Mouse (Mus musculus) kidney, embryonic 14.5 days (tissue): Measurements from ENCODE around the gene Slc6a3. TPM values are rescaled to one million over a fixed set of nuclear protein-coding genes. Genes with fewer than 3 reads are reported as not detected.

Experiments
- ATAC-seq: fragments of 200-750 bp; cut with Nextera tagmentation; 2 replicates; pipeline ENCODE4 v1.8.0; 2017; ENCODE audit warnings: moderate number of reproducible peaks, mild to moderate bottlenecking, moderate TSS enrichment, moderate library complexity; ENCODE audit not compliant: low FRiP score, low TSS enrichment
- H3K27ac ChIP-seq: fragments of 300-500 bp; sonication (generic); 2 replicates; pipeline ENCODE4 v1.5.1; 2014; ENCODE audit warnings: low read depth, mild to moderate bottlenecking, low read length, moderate library complexity, mixed read lengths
- H3K27me3 ChIP-seq: fragments of 300-500 bp; sonication (generic); 2 replicates; pipeline ENCODE4 v1.6.1; 2014; ENCODE audit warnings: mild to moderate bottlenecking, low read length; ENCODE audit not compliant: control insufficient read depth, insufficient read depth
- H3K36me3 ChIP-seq: fragments of 300-500 bp; sonication (generic); 2 replicates; pipeline ENCODE4 v1.6.1; 2014; ENCODE audit warnings: low read length, mixed read lengths; ENCODE audit not compliant: control insufficient read depth, insufficient read depth
- H3K4me1 ChIP-seq: fragments of 300-500 bp; sonication (generic); 2 replicates; pipeline ENCODE4 v1.6.1; 2014; ENCODE audit warnings: low read length, mixed read lengths; ENCODE audit not compliant: control insufficient read depth, insufficient read depth
- H3K4me2 ChIP-seq: fragments of 300-500 bp; sonication (generic); replicated peaks from 2 replicates; pipeline ENCODE4 v1.6.1; 2014; ENCODE audit warnings: low read depth, mild to moderate bottlenecking, low read length
- H3K4me3 ChIP-seq: fragments of 300-500 bp; sonication (generic); 2 replicates; pipeline ENCODE4 v1.5.1; 2014; ENCODE audit warnings: mild to moderate bottlenecking, low read length
- H3K9ac ChIP-seq: fragments of 300-500 bp; sonication (generic); 2 replicates; pipeline ENCODE4 v1.6.1; 2014; ENCODE audit warnings: low read depth, mild to moderate bottlenecking, low read length, moderate library complexity
- H3K9me3 ChIP-seq: fragments of 300-500 bp; sonication (generic); 2 replicates; pipeline ENCODE4 v1.6.1; 2016; ENCODE audit warnings: low read length; ENCODE audit not compliant: control insufficient read depth
- WGBS: fragments of 180-500 bp; shearing (Covaris S2); extraction: QIAGEN DNeasy Blood & Tissue Kit; methylation state at CpG from one replicate; pipeline ENCODE4 v1.1.7; 2014; 5-methylcytosine and 5-hydroxymethylcytosine counted together
- polyA plus RNA-seq: library from polyadenylated mRNA; unstranded; fragments of >200 nt; fragmentation: Nextera tagmentation; extraction: Ambion mirVana; gene quantifications from 2 replicates; pipeline ENCODE4 v1.2.1, GENCODE M21; 2014

The Slc6a3 gene
- not detected in 2 replicates for polyA plus RNA-seq

DNA sequence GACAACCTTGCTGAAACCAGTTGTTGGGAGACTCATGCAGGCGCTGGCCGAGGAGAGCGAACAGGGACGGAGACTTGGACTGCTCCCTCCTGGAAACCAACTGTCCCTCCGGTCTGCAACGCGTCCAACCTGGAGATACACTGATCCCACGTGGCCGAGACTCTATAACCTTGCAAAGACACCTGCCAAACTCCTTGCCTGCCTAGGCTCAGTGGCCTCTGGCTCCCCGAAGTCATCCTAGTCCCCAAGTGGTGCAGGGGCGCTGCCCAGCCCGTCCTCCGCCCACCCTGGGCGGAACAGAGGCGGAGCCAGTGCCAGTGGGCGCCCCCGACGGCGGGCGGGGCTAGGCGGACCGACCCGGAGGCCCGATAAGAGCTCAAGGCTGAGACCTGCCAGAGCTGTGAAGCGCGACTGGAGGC, at the start of gene Slc6a3:
Gene Slc6a3 (plus strand): TSS at position 345 of the 419 bp plus-strand sequence.
- H3K4me3 ChIP-seq: peak within 1 kb of the TSS; percentile 38
- no peaks in the 10 kb centered on the region for H3K36me3 ChIP-seq
- H3K27me3 ChIP-seq: peaks cover 42% of the 10 kb centered on the region
- no peaks in the 10 kb centered on the region for H3K9me3 ChIP-seq
- peak; percentile 81 for ATAC-seq
- H3K4me1 ChIP-seq: 0 out of 2 replicates have a peak, but pooled peaks cover 4% of the 10 kb centered on the region
- H3K27ac ChIP-seq: no peak within 1 kb of the TSS
- peak within 1 kb of the TSS; percentile 81 for H3K4me2 ChIP-seq
- peak within 1 kb of the TSS; percentile 32; the same call in 1 of the 2 replicates for H3K9ac ChIP-seq
- WGBS: under 1% methylated on average over 26 of the region's 26 CpGs

DNA sequence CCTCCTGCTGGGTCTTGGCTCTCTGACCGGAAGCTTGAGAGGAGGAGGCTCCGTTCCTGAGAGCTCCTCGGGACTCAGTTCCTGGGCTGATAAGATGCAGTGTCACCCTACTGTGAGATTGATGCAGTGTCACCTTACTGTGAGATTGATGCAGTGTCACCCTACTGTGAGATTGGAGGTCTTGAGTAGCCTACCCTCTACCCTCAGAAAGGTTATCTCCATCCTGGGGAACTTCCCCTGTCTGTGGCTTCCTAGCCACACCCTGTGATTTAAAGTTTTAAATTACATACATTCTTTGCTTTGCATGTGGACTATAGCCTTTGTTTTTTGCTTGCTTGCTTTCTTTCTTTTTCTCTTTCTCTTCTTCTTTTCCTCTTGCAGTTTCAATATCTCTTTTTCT, 48.4 kb upstream of the Slc6a3 start:
- WGBS: 48% methylated on average over 3 of the region's 3 CpGs
- H3K9ac ChIP-seq: no peak overlapping the region

DNA sequence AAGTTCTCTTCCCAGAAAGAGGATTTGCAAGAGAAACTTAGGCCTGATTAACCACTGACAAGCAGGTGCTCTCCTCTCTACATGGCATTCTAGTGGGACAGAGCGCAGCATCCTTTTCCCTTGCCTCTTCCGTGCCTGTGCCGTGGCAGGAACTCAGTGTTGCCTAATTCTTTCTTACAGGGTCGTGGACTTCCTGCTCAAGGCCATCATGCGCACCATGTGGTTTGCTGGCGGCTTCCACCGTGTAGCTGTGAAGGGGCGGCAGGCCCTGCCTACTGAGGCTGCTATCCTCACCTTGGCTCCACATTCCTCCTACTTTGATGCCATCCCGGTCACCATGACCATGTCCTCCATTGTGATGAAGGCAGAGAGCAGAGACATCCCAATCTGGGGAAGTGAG, 47.8 kb upstream of the Slc6a3 start:
- no peak overlapping the region for H3K4me2 ChIP-seq
- H3K27me3 ChIP-seq: no peaks in the 10 kb centered on the region
- no peak overlapping the region for H3K4me3 ChIP-seq
- no peak overlapping the region for H3K9ac ChIP-seq
- H3K36me3 ChIP-seq: peaks cover 51% of the 10 kb centered on the region
- H3K9me3 ChIP-seq: peaks cover 2% of the 10 kb centered on the region; the same call in 1 of the 2 replicates
- H3K27ac ChIP-seq: no peak overlapping the region
- no peak for ATAC-seq
- WGBS: 80% methylated on average over 9 of the region's 9 CpGs
- no peaks in the 10 kb centered on the region for H3K4me1 ChIP-seq

More for the DNA sequence above, 48.4 kb upstream of the Slc6a3 start:
- no peaks in the 10 kb centered on the region for H3K4me1 ChIP-seq
- no peak overlapping the region for H3K27ac ChIP-seq
- peaks cover 2% of the 10 kb centered on the region; the same call in 1 of the 2 replicates for H3K9me3 ChIP-seq
- no peak overlapping the region for H3K4me2 ChIP-seq
- no peaks in the 10 kb centered on the region for H3K27me3 ChIP-seq
- peaks cover 49% of the 10 kb centered on the region for H3K36me3 ChIP-seq
- no peak for ATAC-seq
- no peak overlapping the region for H3K4me3 ChIP-seq

DNA sequence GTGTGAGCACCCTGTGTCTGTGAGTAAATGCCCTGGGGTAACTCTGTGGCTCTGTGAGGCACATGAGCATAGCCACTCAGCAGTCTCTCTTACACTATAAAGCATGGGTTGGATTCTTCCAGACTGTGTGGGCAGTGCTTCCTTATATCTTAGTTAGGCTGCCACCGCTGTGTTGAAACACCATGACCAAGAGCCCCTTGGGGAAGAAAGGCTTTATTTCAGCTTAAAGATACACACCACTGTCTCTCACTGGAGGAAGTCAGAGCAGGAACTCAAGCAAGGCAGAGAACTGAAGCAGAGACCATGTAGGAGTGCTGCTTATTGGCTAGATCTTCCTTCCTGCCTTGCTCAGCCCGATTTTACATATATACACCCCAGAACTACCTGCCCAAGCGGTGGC, 46.6 kb upstream of the Slc6a3 start:
- Histone ChIP-seq H3K36me3 (peaks cover 54% of the 10 kb centered on the region), H3K9ac (no peak overlapping the region), H3K27me3 (no peaks in the 10 kb centered on the region), H3K4me2 (no peak overlapping the region), H3K4me3 (no peak overlapping the region), H3K27ac (no peak overlapping the region), H3K4me1 (no peaks in the 10 kb centered on the region), H3K9me3 (peaks cover 2% of the 10 kb centered on the region; the same call in 1 of the 2 replicates)
- WGBS: 90% methylated on average over 3 of the region's 3 CpGs
- no peak for ATAC-seq

DNA sequence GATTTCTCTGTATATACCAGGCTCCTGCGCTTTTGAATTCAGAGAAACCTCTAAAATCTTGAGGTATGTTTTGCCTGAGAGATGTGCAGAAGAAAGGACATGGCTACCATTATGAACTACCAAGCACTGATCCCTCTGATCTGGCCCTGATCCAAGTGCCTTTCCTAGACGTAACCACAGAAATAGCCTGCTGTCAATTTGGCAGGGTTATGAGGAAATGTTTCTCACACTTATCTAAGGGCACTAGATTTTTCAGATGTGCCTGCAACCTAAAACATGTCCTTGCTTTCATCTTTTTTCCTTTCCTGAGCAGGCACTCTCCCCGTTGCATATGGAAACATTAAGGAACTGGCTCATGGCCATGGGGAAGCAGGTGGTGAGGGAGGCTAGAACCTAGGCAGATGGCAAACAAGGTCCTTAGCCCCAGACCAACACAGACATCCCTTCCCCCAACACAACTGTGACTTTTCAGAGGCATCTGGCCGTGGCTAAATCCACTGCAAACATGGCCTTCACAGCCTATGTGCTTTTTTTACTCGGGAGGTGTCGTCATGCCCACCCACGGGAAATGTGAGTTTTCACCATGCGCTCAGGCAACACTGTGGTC, 45.9 kb upstream of the Slc6a3 start:
- no peaks in the 10 kb centered on the region for H3K4me1 ChIP-seq
- no peak overlapping the region for H3K4me2 ChIP-seq
- H3K36me3 ChIP-seq: peaks cover 59% of the 10 kb centered on the region
- H3K9ac ChIP-seq: no peak overlapping the region
- H3K4me3 ChIP-seq: no peak overlapping the region
- no peak for ATAC-seq
- H3K27ac ChIP-seq: no peak overlapping the region
- H3K9me3 ChIP-seq: peaks cover 2% of the 10 kb centered on the region; the same call in 1 of the 2 replicates
- no peaks in the 10 kb centered on the region for H3K27me3 ChIP-seq
- WGBS: 91% methylated on average over 8 of the region's 8 CpGs

DNA sequence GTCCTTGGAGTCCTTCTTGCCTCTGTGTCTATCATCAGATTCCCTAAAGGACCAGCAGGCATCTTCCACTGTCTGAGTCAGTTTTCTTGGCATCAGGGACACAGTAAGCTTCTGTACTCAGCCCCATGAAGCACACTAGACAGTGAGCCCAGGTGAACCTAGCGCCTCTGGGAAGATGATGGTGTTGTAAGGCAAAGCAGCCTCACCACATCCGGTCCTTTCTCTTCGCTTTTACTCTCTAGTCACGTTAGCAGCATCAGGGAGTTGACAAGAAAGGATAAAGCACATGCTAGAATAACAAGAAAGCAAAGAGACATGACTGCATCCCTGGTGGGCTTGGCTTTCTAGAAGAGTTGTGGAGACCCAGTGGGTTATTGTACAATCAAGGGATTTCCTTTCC, 43.4 kb upstream of the Slc6a3 start:
- Histone ChIP-seq H3K36me3 (peaks cover 67% of the 10 kb centered on the region), H3K27me3 (no peaks in the 10 kb centered on the region), H3K4me1 (no peaks in the 10 kb centered on the region), H3K9me3 (no peaks in the 10 kb centered on the region), H3K27ac (no peak overlapping the region), H3K9ac (no peak overlapping the region), H3K4me3 (no peak overlapping the region), H3K4me2 (no peak overlapping the region)
- 93% methylated on average over 4 of the region's 4 CpGs for WGBS
- no peak for ATAC-seq

DNA sequence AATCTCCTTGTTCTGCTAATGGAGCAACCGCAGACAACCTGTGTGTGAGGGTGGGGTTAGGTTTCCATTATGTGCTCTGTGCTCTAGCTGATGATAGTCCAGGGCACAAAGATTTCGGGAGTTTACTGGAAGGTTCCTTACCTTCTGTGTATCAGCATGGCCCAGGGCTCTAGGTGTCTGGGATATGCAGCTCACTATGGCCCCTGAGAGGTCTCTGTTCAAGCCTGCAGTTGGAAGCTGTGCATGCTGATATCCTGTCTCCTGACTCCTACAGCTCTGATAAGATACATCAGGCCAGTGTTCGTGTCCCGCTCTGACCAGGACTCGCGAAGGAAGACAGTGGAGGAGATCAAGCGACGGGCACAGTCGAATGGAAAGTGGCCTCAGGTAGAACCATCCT, 42.0 kb upstream of the Slc6a3 start:
- WGBS: 93% methylated on average over 9 of the region's 9 CpGs
- Histone ChIP-seq H3K9me3 (no peaks in the 10 kb centered on the region), H3K36me3 (peaks cover 63% of the 10 kb centered on the region), H3K4me3 (no peak overlapping the region), H3K9ac (no peak overlapping the region), H3K27ac (no peak overlapping the region), H3K4me1 (no peaks in the 10 kb centered on the region), H3K27me3 (no peaks in the 10 kb centered on the region), H3K4me2 (no peak overlapping the region)
- no peak for ATAC-seq

DNA sequence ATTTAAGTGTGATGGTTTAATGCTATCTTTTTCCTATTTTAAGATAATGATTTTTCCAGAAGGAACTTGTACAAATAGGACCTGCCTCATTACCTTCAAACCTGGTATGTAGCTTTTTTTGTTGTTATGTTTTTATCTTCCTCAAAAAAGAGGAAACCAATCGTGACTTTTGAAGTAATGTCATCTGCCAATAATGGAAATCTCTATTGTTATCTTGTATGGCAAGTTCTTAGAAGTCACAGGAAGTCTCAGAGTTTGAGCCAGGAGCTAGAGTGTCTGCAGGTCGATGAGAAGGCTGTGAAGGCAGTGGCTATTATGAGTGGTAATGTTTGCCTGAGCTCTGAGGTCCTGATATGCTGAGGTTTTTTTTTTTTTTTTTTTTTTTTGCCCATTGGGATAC, 40.4 kb upstream of the Slc6a3 start:
- H3K4me1 ChIP-seq: no peaks in the 10 kb centered on the region
- 80% methylated on average over 2 of the region's 2 CpGs for WGBS
- no peak overlapping the region for H3K27ac ChIP-seq
- H3K27me3 ChIP-seq: no peaks in the 10 kb centered on the region
- H3K4me2 ChIP-seq: no peak overlapping the region
- no peak for ATAC-seq
- H3K9me3 ChIP-seq: no peaks in the 10 kb centered on the region
- H3K36me3 ChIP-seq: peaks cover 67% of the 10 kb centered on the region
- no peak overlapping the region for H3K9ac ChIP-seq
- no peak overlapping the region for H3K4me3 ChIP-seq

DNA sequence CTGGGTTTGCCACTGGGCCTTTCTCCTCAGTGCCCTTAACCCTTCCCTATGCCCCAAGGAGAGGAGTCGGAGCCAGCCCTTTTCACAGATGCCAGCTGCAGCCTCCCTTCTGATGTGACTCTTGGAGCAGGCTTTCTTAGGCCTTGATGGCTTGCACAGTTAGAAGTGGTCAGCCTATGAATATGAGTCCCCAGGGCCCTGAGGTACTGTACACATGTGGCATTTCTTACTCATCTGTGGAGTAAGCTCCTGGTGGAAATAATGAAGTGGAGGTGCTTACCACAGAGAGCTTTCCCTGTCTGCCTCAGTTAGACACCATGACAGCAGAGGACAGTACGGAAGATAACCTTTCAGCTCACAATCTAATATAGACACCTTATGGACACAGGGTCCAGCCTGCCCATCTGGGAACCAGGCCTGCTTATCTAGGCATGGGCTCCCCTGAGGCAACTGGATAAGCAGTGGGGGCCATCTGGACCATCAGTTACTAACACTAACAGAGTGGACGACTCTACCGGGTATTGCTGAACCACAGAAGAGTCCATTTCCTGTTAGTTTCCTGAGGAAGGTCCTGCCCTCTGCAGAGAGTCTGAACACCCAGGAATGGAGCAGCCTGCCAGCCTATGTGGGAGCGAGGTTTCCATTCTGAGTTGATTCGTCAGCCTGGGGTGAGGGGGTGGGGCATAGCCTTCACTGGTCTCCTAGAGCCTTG, 36.5 kb upstream of the Slc6a3 start:
- H3K9ac ChIP-seq: no peak overlapping the region
- no peaks in the 10 kb centered on the region for H3K9me3 ChIP-seq
- no peaks in the 10 kb centered on the region for H3K27me3 ChIP-seq
- H3K4me2 ChIP-seq: no peak overlapping the region
- no peak overlapping the region for H3K4me3 ChIP-seq
- no peak overlapping the region for H3K27ac ChIP-seq
- 67% methylated on average over 6 of the region's 6 CpGs for WGBS
- no peaks in the 10 kb centered on the region for H3K4me1 ChIP-seq
- ATAC-seq: peak; percentile 28; the same call in 1 of the 2 replicates
- H3K36me3 ChIP-seq: peaks cover 56% of the 10 kb centered on the region
